Mouse (Mus musculus): ENCODE measurements around the gene Cklf. TPM values are rescaled to one million over a fixed set of nuclear protein-coding genes. Genes with fewer than 3 reads are reported as not detected.
"Not testable (repeated sequence)": the region's sequence is repeated elsewhere in the genome, so short reads cannot be mapped to it uniquely, and the experiment has no call there.

Gene Cklf
- polyA plus RNA-seq, 1 experiment from 2014 or later, result 35.1 TPM

DNA sequence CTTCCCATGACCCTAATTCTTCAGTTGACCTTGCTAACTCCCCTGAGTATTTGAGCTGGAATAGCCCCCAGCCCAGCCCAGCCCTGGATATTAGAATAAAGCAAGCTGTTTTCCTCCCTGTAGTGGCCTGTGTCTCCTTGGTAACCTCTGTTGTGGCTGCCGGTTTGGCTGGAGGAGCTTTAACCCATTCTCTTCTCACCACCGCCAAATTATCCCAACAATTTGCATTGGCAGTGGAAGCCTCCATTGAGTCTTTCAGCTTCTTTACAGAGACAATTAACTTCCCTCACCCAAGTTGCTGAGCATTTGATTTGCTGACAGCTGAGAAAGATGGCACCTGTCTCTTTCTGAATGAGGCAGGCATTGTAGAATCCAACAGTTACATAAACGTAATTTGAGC, 50.9 kb downstream of the Cklf start:
- not testable (repeated sequence) for H3K4me3 ChIP-seq (replicated peaks; ENCODE audit: low read length); H3K9me3 ChIP-seq (ENCODE audit: control insufficient read depth, low read length); H3K36me3 ChIP-seq (replicated peaks; ENCODE audit: control insufficient read depth, insufficient read depth); H3K27me3 ChIP-seq (ENCODE audit: control insufficient read depth, insufficient read depth, low read length); H3K4me1 ChIP-seq (replicated peaks; ENCODE audit: control insufficient read depth, insufficient read depth, low read length); H3K4me2 ChIP-seq (replicated peaks); H3K9ac ChIP-seq
- DNase-seq (ENCODE audit: low spot score) (peak; percentile 36), ATAC-seq (ENCODE audit: low FRiP score) (peak; percentile 60; the same call in 1 of the 2 replicates)
- 2% methylated on average over 3 of the region's 3 CpGs for WGBS
- peak overlapping the region; percentile 14; the same call in 1 of the 2 replicates for H3K27ac ChIP-seq

DNA sequence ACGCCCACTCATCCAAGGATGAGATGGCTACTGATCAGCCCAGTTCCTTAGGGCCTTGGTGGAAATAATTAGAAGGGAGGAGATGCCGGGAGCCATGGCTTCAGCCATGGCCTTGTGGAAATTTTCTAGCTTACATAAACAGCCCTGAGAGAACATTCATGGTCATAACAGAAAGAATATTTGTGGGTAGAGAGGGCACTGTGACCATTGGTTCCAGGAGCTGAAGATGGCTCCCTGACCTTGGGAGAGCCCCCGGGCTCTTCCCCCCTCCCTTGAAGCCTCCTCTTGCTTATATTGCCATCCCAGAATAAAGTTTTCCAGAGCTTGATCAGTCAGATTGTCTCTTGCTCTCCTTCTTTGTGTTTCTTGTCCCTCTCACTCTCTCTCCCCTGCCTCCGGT, 51.9 kb downstream of the Cklf start:
- H3K36me3 ChIP-seq (replicated peaks; ENCODE audit: control insufficient read depth, insufficient read depth); H3K27me3 ChIP-seq (ENCODE audit: control insufficient read depth, insufficient read depth, low read length); DNase-seq (ENCODE audit: low spot score); H3K4me1 ChIP-seq (replicated peaks; ENCODE audit: control insufficient read depth, insufficient read depth, low read length); H3K4me3 ChIP-seq (replicated peaks; ENCODE audit: low read length); ATAC-seq (ENCODE audit: low FRiP score); H3K4me2 ChIP-seq (replicated peaks); H3K27ac ChIP-seq; H3K9ac ChIP-seq; H3K9me3 ChIP-seq (ENCODE audit: control insufficient read depth, low read length): not testable (repeated sequence)
- WGBS, result 93% methylated on average over 4 of the region's 4 CpGs

DNA sequence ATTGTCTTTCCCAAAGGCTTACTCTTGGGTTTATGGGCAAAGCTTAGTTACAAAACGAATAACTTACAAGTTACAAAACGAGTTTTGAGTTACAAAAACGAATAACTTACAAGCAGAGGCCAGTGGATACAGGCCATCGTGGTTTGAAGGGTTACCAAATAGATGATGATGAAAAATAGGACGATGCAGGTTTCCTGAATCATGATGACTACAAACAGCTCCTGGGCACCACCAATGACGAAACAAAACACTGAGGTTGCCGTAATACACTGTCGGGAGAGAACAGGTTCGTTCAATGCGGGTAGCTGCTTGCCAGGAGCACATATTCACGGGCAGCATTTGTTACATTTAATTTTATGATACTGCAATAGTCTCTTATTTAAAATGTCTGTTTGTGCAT, 54.3 kb downstream of the Cklf start:
- Histone ChIP-seq H3K27ac (no peak overlapping the region), H3K4me2 (replicated peaks) (no peak overlapping the region), H3K9ac (no peak overlapping the region), H3K27me3 (ENCODE audit: control insufficient read depth, insufficient read depth, low read length) (no peaks in the 10 kb centered on the region), H3K36me3 (replicated peaks; ENCODE audit: control insufficient read depth, insufficient read depth) (no peaks in the 10 kb centered on the region), H3K4me3 (replicated peaks; ENCODE audit: low read length) (no peak overlapping the region), H3K9me3 (ENCODE audit: control insufficient read depth, low read length) (no peaks in the 10 kb centered on the region), H3K4me1 (replicated peaks; ENCODE audit: control insufficient read depth, insufficient read depth, low read length) (peaks cover 7% of the 10 kb centered on the region; the same call in 1 of the 2 replicates)
- no peak for ATAC-seq (ENCODE audit: low FRiP score)
- no peak for DNase-seq (ENCODE audit: low spot score)
- 90% methylated on average over 11 of the region's 11 CpGs for WGBS

DNA sequence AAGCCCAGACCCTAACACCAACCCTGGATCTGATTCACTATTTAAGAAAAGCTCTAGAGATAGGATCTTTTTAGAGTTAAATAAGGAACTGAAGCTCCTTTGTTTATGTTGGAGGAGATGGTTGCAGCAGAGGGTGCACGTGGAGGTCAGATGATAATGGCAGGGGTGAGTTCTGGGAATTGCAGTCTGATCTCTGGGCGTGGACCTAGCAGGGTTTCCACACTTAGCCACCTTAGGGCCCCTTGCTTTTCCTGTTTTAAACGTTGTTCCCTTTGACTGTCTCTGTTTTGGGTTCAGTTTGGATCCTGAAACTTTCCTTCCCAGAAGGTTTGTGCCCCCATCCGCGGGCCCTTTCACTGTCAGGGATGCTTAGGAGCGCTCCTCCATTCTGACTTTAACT, 57.7 kb downstream of the Cklf start:
- DNase-seq (ENCODE audit: low spot score); ATAC-seq (ENCODE audit: low FRiP score); H3K27ac ChIP-seq; H3K4me1 ChIP-seq (replicated peaks; ENCODE audit: control insufficient read depth, insufficient read depth, low read length); H3K9me3 ChIP-seq (ENCODE audit: control insufficient read depth, low read length); H3K27me3 ChIP-seq (ENCODE audit: control insufficient read depth, insufficient read depth, low read length); H3K9ac ChIP-seq; H3K4me3 ChIP-seq (replicated peaks; ENCODE audit: low read length); H3K4me2 ChIP-seq (replicated peaks); H3K36me3 ChIP-seq (replicated peaks; ENCODE audit: control insufficient read depth, insufficient read depth): not testable (repeated sequence)
- 59% methylated on average over 6 of the region's 6 CpGs for WGBS

DNA sequence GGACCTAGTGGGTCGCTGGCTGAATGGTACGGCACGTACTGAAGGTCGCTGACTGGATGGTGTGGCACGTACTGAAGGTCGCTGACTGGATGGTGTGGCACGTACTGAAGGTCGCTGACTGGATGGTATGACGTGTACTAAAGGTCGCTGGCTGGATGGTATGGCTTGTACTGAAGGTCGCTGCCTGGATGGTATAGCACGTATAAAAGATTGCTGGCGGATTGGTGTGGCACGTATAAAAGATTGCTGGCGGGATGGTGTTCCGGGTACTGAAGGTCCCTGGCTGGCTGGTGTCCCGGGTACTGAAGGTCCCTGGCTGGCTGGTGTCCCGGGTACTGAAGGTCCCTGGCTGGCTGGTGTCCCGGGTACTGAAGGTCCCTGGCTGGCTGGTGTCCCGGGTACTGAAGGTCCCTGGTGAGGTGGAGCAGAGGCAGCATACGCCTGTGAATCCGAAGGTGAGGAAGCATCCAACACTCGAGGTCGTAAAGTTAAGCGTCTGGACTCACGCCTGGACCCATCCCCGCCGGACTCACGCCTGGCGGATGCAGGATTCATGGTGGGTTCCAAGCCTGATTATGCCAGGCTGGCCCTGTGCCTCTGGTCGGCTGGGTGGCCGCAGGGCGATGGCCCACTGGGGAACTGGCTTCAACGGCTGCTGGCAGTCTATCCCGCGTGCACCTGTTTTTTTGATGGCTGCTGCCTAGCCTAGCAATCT, 58.9 kb downstream of the Cklf start, which contains the start of the genes Gm45711 and Cmtm1:
Gene Gm45711 (minus strand): TSS at position 641 of the 715 bp plus-strand sequence.
Gene Cmtm1 (minus strand): TSS at position 705 of the 715 bp plus-strand sequence.
- not testable (repeated sequence) for H3K36me3 ChIP-seq (replicated peaks; ENCODE audit: control insufficient read depth, insufficient read depth); H3K4me1 ChIP-seq (replicated peaks; ENCODE audit: control insufficient read depth, insufficient read depth, low read length); H3K27ac ChIP-seq; H3K9me3 ChIP-seq (ENCODE audit: control insufficient read depth, low read length); H3K9ac ChIP-seq; ATAC-seq (ENCODE audit: low FRiP score); H3K4me2 ChIP-seq (replicated peaks); DNase-seq (ENCODE audit: low spot score); H3K27me3 ChIP-seq (ENCODE audit: control insufficient read depth, insufficient read depth, low read length); H3K4me3 ChIP-seq (replicated peaks; ENCODE audit: low read length)
- WGBS, result 88% methylated on average over 36 of the region's 36 CpGs

DNA sequence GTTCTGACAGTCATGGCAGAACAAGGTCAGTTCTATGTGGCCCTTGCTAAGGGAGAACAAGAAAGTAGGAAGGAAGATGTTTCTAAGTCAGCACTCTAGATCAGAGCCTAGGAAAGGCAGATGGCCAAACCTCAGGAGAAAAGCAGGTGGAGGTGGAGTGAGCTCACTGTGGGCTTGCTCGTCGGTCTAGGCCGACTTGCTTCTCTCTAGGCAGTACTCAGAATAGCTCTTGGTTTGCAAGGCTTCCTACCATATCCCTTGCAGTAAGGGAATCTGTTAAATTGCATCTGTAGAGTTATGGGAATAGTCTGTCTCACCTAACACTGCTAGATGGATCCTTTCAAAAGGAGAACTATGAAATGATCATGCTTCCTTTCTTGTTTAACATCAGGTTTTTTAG, 61.4 kb downstream of the Cklf start:
- not testable (repeated sequence) for H3K4me2 ChIP-seq (replicated peaks); H3K4me3 ChIP-seq (replicated peaks; ENCODE audit: low read length); H3K36me3 ChIP-seq (replicated peaks; ENCODE audit: control insufficient read depth, insufficient read depth); H3K9ac ChIP-seq; H3K4me1 ChIP-seq (replicated peaks; ENCODE audit: control insufficient read depth, insufficient read depth, low read length); DNase-seq (ENCODE audit: low spot score); H3K27ac ChIP-seq; H3K9me3 ChIP-seq (ENCODE audit: control insufficient read depth, low read length); ATAC-seq (ENCODE audit: low FRiP score); H3K27me3 ChIP-seq (ENCODE audit: control insufficient read depth, insufficient read depth, low read length)
- WGBS, result 84% methylated on average over 3 of the region's 3 CpGs

DNA sequence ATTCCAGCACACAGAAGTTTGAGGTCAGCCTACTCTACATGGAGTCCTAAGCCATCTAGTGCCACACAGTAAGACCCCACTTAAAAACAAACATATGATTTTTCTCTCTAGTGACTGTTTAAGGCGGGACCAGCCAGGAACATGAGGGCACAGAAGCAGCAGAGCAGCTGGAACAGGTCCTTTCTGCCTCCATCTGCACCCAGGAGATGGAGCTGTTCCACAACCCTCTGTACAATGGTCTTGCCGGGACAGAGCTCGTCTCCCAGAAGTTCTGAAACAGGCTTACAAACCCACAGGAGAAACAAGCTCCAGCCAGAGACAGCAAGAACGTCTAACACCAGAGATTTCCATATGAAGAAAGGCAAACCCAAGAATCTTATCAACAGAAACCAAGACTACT, 62.6 kb downstream of the Cklf start:
- H3K4me2 ChIP-seq (replicated peaks), result no peak overlapping the region
- H3K9ac ChIP-seq, result no peak overlapping the region
- H3K27ac ChIP-seq, result no peak overlapping the region
- no peaks in the 10 kb centered on the region for H3K4me1 ChIP-seq (replicated peaks; ENCODE audit: control insufficient read depth, insufficient read depth, low read length)
- WGBS, result 76% methylated on average over 4 of the region's 4 CpGs
- no peaks in the 10 kb centered on the region for H3K27me3 ChIP-seq (ENCODE audit: control insufficient read depth, insufficient read depth, low read length)
- no peak for ATAC-seq (ENCODE audit: low FRiP score)
- H3K4me3 ChIP-seq (replicated peaks; ENCODE audit: low read length), result no peak overlapping the region
- no peaks in the 10 kb centered on the region for H3K36me3 ChIP-seq (replicated peaks; ENCODE audit: control insufficient read depth, insufficient read depth)
- DNase-seq (ENCODE audit: low spot score), result no peak
- no peaks in the 10 kb centered on the region for H3K9me3 ChIP-seq (ENCODE audit: control insufficient read depth, low read length)

Other genes with a start within 250 kb of the Cklf start
- gene Cdh5, start 149.2 kb upstream of the Cklf start, polyA plus RNA-seq (2014; fragmentation: Nextera tagmentation; extraction: Ambion mirVana), result 16.6 and 17.3 TPM in 2 replicates
- gene Bean1, start 80.4 kb upstream of the Cklf start, polyA plus RNA-seq (2014; fragmentation: Nextera tagmentation; extraction: Ambion mirVana), result 9.3 and 10.8 TPM in 2 replicates
- gene Tk2, start 2.3 kb upstream of the Cklf start, polyA plus RNA-seq (2014; fragmentation: Nextera tagmentation; extraction: Ambion mirVana), result 46.6 and 51.8 TPM in 2 replicates
- gene Cmtm2a, start 42.3 kb downstream of the Cklf start, polyA plus RNA-seq (2014; fragmentation: Nextera tagmentation; extraction: Ambion mirVana), result not detected in 2 replicates
- gene Gm45711, start 59.2 kb downstream of the Cklf start, polyA plus RNA-seq (2014; fragmentation: Nextera tagmentation; extraction: Ambion mirVana), result not detected in 2 replicates
- gene Cmtm1, start 59.3 kb downstream of the Cklf start, polyA plus RNA-seq (2014; fragmentation: Nextera tagmentation; extraction: Ambion mirVana), result not detected in 2 replicates
- not detected in 2 replicates for gene Gm11020, start 70.7 kb downstream of the Cklf start, polyA plus RNA-seq (2014; fragmentation: Nextera tagmentation; extraction: Ambion mirVana)
- not detected in 2 replicates for gene Cmtm2b, start 71.4 kb downstream of the Cklf start, polyA plus RNA-seq (2014; fragmentation: Nextera tagmentation; extraction: Ambion mirVana)
- gene Cmtm3, start 88.5 kb downstream of the Cklf start, polyA plus RNA-seq (2014; fragmentation: Nextera tagmentation; extraction: Ambion mirVana), result 39.5 and 44.7 TPM in 2 replicates
- 3.5 and 3.8 TPM in 2 replicates for gene Cmtm4, start 144.9 kb downstream of the Cklf start, polyA plus RNA-seq (2014; fragmentation: Nextera tagmentation; extraction: Ambion mirVana)
- 89.9 and 96.5 TPM in 2 replicates for gene Dync1li2, start 192.2 kb downstream of the Cklf start, polyA plus RNA-seq (2014; fragmentation: Nextera tagmentation; extraction: Ambion mirVana)